Mouse (Mus musculus): ENCODE results near the gene Sema3f.
A peak's percentile ranks its signal among the peaks of the same experiment; 100 is the strongest.

The Sema3f gene

GRCm38 (mm10) chr9:107690391-107690790 is 19.9 kb downstream of the Sema3f start:
- DNase-seq (ENCODE audit: low read depth): no peak

DNA sequence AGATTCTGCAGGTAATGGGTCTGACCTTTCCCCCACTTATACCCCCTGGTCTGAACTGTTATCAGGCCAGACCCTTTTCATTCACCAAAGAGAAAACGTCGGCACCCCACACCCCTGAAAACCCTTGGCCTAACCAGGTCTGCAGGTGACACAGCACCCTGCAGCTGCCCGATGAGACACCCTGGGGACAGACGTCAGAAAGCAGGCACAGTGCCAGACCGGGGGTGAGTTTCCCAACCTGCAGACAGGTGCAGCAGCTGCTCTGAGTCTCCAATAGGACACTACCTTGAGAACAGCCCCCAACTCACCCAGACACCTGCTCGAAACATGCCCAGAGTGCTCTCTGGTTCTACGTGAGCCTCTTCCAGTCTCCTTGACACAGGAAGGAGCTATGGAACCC is 21.3 kb downstream of the Sema3f start:
- no peak for DNase-seq (ENCODE audit: low read depth)

DNA sequence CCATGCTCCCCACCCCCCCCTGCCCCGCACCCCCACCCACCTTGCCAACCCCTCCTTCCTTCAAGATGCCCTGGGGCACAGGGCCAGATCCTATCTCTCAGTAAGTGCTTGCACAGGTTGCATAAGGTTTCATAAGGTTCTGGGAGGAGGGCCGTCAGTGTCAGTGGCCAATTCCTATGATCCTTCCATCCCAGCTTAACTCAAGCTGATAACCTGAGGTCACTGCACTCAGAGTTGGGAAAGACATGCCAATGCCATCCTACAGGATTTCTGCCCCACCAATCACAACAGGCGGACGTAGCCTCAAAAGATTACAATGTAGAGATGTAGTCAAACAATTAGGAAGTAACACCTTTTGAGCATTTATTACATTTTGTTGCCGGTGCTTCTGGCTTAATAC is 21.9 kb downstream of the Sema3f start:
- DNase-seq (ENCODE audit: low read depth): no peak

- DNase-seq (ENCODE audit: low read depth): peak; percentile 57
Observed at GRCm38 (mm10) chr9:107685231-107685981, 24.9 kb downstream of the Sema3f start.

- DNase-seq (ENCODE audit: low read depth): no peak
Observed at GRCm38 (mm10) chr9:107682405-107682804, 27.9 kb downstream of the Sema3f start.

GRCm38 (mm10) chr9:107679501-107679900 is 30.8 kb downstream of the Sema3f start, which contains the start of gene Gnat1:
Gene Gnat1 (minus strand): TSS chr9:107679712.
- no peak for DNase-seq (ENCODE audit: low read depth)

- no peak for DNase-seq (ENCODE audit: low read depth)
Observed at GRCm38 (mm10) chr9:107678861-107679260, 31.4 kb downstream of the Sema3f start.

DNA sequence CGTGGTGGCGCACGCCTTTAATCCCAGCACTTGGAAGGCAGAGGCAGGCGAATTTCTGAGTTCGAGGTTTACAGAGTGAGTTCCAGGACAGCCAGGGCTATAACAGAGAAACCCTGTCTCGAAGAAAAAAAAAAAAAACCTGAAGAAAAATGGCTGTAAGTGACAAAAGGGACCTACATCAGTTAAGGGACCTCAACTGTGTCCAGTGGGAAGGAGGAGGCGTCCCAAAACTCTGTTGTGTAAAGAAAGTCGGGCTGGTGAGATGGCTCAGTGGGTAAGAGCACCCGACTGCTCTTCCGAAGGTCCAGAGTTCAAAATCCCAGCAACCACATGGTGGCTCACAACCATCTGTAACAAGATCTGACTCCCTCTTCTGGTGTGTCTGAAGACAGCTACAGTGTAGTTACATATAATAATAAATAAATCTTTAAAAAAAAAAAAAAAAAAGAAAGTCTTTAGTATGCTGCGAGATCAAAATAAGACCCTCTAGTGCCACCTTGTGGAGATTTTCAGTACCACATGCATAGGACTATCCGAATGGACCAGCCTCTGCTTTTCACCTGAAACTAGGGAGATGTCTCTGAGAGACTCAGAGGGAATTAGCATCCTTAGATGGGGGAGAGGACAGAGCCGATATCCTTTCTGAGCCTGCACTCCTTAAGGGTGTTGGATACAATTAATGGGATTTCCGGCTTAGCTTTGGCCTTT is 32.3 kb downstream of the Sema3f start:
- DNase-seq (ENCODE audit: low read depth): peak; percentile 79

DNA sequence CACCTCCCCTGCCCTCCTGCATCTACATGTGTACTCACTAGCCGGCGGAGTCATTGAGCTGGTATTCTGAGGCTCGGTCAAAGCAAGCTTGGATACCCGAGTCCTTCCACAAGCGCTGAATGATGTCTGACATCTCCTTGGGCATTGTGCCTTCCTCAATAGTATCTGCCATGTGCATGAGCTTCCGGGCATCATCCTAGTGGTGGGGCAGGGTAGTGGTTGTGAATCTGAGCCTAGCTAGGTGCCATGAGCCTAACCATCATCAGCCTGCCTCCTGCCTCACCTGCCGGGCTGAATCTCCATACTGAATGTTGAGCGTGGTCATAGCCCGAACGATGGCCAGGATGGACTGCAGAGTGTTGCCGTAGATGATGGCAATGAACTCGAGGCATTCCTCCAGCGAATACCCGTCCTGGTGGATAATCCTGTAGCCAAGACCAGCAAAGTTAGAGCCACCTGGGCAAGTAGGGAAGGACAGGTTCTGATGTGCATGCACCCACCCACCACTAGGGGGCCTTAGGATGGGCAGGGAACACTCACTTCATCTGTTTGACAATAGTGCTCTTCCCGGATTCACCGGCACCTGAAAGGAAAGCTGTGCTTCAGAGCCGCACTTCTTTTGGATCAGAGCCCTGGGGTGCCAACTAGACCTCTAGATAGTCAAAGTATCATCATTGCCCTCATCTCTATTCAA is 33.0 kb downstream of the Sema3f start:
- DNase-seq (ENCODE audit: low read depth): peak; percentile 38

DNA sequence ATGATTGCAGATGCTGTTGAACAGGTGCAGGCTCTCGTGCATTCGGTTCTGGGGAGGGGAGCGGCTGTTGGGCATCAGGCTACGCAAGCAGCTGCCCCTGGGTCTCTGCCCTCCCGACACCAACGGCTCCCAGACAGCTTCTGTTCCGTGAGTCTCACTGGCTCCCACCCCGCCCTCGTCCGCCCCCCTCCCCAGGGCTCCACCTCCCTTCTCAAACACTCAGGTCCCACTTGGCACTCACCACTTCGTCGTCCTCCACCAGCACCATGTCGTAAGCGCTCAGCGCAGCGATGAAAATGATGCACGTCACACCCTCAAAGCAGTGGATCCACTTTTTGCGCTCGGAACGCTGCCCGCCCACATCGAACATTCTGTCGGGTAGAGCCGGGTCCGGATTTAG is 34.0 kb downstream of the Sema3f start:
- no peak for DNase-seq (ENCODE audit: low read depth)

DNA sequence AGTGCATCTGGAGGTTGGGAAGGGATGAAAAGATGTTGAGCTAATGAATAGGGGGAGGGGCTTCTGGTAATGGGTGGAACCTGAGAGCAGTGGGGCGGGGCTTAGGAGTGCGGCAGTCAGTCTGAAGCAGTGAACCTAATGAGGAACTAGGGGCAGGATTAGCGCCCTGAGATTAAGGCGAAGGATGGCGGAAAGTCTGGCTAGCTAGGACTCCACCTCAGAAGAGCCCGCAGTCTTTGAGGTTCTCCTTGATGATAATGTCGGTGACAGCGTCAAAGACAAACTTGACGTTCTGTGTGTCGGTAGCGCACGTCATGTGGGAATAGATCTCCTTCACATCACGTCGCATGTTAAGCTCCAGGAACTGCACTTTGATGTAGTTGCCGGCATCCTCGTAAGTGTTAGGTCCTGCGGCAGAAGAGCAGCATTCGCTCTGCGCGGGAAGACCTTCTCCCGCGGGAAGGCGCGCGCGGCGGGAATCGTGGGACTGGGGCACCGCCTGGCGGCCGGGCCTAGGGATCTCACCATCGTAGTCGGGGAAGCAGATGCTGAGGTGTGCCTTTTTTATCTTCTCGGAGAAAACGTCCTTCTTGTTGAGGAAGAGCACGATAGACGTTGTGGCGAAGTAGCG is 34.5 kb downstream of the Sema3f start:
- DNase-seq (ENCODE audit: low read depth): peak; percentile 21

DNA sequence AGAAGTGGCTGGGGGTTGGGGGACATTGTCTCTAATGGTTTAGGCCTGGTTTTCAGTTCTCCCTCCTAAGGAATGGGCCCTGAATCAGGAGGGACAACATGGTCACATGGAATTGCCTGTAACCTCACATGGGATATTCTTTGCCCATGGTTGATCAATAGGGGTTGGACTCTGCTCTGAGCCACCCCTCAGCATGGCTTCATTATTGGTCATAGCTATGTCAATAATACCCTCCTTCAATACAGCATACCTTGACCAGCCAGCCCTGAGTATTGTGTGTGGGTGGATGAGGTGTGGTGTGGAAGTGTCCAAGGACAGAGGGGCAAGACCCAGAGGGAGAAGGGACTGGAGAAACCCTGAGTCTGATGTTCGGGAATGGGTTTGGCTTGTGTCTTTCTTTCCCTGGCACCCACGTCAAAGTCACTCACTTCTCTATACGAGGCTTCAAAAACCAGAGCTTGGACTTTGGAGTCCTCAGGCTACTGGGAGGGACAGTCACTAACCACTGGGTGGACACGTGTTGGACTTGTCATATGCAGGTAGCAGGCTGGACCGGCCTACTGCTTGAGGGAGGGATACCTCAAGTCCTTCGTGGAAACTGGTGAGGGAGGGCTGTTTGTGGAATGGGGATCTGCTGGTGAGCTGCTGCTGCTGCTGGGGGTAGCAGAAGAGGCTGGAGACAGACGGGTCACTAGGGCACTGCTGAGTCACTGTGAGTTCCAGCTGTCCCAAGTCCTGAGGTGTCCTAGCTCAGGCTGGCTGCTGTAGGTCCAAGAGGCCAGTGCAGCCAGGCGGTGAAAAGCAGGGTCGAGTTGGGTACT is 35.5 kb downstream of the Sema3f start:
- DNase-seq (ENCODE audit: low read depth): no peak

DNA sequence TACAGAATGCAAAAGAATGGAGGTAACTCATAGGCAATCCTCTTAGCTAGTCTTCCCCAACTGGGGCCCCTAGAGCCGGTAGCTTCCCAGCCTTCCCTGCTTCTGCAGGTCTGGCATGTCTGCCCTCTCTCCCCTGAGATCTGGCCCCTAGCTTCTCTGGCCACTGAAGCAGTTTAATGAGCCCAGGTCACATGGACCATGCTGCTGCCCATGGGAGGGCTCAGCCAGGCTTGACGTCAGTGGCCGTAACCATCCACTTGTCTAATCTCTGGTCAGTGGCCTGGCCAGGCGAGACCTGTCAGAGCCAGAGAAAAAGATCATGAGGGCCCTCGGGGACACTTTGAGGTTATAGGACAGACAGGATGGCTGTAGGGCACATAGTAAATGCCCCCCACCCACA is 40.0 kb downstream of the Sema3f start:
- no peak for DNase-seq (ENCODE audit: low read depth)

DNA sequence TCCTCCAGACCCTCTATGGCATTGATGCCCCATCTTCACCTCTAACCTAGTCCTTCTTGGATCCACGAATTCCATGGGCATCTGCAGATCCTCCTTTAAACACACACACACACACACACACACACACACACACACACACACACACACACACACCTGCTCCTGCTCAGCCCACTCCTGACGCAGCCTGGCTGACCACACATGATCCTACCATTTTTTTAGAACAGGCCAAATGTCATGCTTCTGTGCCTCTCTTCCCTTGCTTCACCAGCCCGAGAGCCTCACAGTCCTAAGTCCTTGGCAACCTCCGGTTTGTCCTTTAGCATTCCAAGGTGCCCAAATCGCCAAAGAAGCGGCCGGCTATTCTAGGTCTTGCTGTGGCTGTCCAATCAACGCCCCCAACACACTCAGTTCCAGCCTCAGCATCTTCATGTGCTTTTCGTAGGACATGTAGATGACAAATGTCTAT is 40.8 kb downstream of the Sema3f start, which contains the start of gene Slc38a3:
Gene Slc38a3 (minus strand): TSS at position 51 of the 466 bp plus-strand sequence.
- DNase-seq (ENCODE audit: low read depth): no peak

- DNase-seq (ENCODE audit: low read depth): no peak
Observed at GRCm38 (mm10) chr9:107668916-107669315, 41.4 kb downstream of the Sema3f start.

DNA sequence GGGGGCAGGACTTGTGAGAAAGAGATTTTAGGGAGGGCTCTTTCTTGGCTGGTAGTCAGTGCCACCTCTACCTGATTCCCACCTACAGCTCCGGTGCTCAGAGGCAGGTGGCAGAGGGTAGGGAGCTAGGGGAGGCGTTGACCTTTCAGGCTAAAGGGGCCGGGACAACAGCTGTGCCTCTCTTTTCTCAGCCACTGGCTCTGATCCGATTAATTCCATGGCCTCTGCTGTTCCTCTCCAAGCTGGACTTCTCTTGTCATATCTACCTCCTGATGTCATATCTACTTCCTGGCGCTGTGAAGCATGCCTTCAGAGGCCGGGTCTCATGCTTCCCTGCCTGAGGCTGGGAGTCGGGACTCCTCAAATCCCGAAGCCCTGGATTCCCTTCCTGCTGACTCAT is 42.3 kb downstream of the Sema3f start:
- no peak for DNase-seq (ENCODE audit: low read depth)

DNA sequence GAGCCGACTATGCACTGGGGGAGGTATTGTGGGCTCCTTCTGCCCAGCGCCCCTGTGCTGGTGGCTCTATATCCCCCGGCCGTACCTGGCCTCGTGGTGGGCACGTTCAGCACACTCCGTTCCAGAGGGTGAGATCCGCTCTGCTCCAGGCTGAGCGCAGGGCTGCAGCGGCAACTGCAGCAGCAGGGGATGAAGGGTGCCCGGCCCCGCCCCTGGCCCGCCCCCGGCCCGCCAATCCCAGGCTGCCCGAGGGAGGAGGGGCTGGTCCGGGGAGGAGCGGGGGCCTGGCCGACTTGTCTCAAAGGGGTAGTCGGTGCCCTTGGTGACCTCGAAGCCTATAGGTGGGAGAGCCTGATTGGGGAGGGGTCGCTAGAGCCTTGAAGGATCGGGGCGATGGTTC is 43.1 kb downstream of the Sema3f start:
- no peak for DNase-seq (ENCODE audit: low read depth)

DNA sequence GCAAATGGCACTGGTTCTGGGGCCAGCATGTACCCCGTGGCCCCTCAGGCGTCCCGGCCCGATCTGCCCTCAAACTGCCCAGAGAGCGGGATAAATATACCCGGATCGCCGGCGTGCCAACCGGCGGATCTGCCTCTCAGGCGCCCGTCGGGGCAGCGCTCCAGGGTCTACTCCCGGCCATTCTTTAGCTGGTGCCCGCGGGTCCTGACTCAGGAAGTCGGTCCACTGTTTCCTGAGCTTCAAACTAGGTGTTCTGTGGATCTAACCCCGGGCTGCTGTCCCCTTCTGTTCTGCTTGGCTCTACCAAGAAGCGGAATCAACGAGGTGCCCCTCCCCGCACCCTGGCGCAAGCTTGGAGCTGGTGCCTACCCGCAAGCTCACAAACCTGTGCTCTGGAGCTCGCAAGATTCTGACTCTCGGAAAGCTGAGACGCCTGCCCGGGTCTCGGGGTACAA is 43.5 kb downstream of the Sema3f start:
- DNase-seq (ENCODE audit: low read depth): no peak

DNA sequence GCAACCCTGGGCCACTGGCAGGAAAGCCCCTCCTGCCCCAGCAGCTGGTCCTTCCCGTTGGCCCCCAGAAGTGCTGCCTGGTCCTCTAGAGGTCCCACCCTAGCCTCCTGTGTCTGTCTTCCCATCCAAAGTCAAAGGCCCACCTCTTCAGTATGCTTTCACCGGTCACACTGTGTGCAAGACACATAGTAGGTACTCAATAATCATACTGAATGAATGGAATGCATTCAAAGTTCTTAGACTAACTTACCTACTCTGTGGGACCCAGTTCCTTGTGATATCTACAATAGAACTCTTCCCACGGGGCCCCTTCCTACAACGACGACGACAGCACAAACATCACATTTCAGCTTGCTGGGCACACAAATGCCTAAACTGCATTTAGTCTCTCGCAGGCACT is 45.0 kb downstream of the Sema3f start:
- DNase-seq (ENCODE audit: low read depth): no peak

DNA sequence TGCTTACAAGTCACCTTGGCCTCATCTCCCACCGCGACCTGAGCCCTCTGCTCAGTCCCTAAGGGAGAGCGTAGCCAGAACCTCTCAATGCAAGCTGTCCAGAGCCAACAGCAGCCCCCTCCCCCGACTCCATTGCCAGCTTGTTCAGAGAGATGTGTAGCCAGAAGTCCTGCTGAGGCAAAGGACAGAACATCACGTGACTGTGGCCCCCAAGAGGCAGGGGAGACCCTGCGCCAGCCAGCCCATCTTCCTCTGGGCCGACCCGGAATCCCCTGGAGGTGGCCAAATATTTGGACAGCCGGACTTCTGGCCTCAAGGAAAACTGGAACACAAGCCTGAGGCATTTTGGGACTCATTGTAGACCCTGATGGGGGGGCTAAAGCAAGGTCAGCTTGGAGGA is 46.8 kb downstream of the Sema3f start:
- no peak for DNase-seq (ENCODE audit: low read depth)

- DNase-seq (ENCODE audit: low read depth): no peak
Observed at GRCm38 (mm10) chr9:107662342-107662741, 47.9 kb downstream of the Sema3f start.

Measured in 416B (cell line).